Comparison of ENCODE assay signal across 11 mouse cellular contexts in the genomic region with DNA sequence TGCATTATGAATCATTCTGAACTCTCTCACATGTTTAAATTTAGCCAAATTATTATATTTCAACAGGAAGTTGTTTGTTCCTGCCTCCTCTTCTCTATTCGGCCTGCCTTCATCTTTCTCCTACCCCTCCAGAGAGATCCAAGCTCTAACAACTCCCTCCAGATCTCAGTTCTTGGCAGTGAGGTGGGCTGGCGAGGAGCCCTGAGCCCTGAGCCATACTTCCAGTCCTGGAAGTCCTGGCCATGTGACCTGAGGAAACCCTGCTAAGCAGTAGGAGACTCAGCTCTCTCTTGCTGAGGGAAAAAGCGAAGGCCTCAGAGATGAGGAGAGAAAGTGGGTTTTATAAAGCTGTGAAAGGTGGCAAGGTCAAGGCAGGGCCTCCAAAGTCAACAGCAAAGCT.
DNase-seq lines count a peak whose midpoint lies in the region; TF ChIP-seq lines count a peak whose summit lies in the region.
"Had no signal": no experiment of that assay in that cellular context is flagged by ENCODE, and none has a peak within 500 bp of the region (broad histone marks: within the 10 kb centered on the region; RNA-seq: fewer than 3 reads in every experiment).

No protein-coding gene starts in this region.

- intact Hi-C loops in left cerebral cortex, adult 2 months (cut with DNase I), result no loop called here
- intact Hi-C loops in left cerebral cortex, postnatal 4 days (cut with DNase I), result no loop called here

- no peak for TF ChIP-seq CTCF in left cerebral cortex, adult 2 months (IDR thresholded peaks at IDR 0.05)

- no peak overlapping the region for H3K4me3 ChIP-seq in left cerebral cortex, adult 2 months
- H3K4me3 ChIP-seq: kidney, embryonic 15.5 days; limb, embryonic 15.5 days had no signal

- DNase-seq in cerebellum, postnatal 10 days, result peak; percentile 80 to 88
- no peak for DNase-seq in cerebellum, adult 18-20 months
- DNase-seq in left cerebral cortex, adult 2 months (ENCODE audit: extremely low spot score in 1 of 2, low spot score in 2 of 2), result peak; percentile 19 to 25
- no peak for DNase-seq in left cerebral cortex, adult 11 months (ENCODE audit: low spot score)
- peak; percentile 17 to 24 for DNase-seq in gastrocnemius, adult 8-10 months (ENCODE audit: low spot score in 2 of 2)
- peak; percentile 60 for DNase-seq in left cerebral cortex, postnatal 4 days
- no peak for DNase-seq in spleen, postnatal 4 days (ENCODE audit: low spot score in 2 of 2)
- no peak for DNase-seq in kidney, postnatal 36 days
- DNase-seq: B cell, adult 2 months had no signal

- no peak overlapping the region for H3K27ac ChIP-seq in left cerebral cortex, adult 2 months
- H3K27ac ChIP-seq: kidney, embryonic 15.5 days; limb, embryonic 15.5 days had no signal

Comparison
In these comparisons a context has a peak if more than half of its experiments do, and no peak if none do; other contexts are left out.
1. DNase-seq: peak in cerebellum, postnatal 10 days (2 of 2), left cerebral cortex, adult 2 months (2 of 2), gastrocnemius, adult 8-10 months (2 of 2) and left cerebral cortex, postnatal 4 days (single experiment); none in cerebellum, adult 18-20 months (0 of 2), left cerebral cortex, adult 11 months (single experiment), spleen, postnatal 4 days (0 of 2) and kidney, postnatal 36 days (0 of 2).